In genomic region chr2:90886436-90886835, GRCm38 (mm10) we compare ENCODE assay signal across 10 mouse cellular contexts. TPM values are rescaled to one million over a fixed set of nuclear protein-coding genes. Genes with fewer than 3 reads are reported as not detected.
DNase-seq lines count a peak whose midpoint lies in the region; ATAC-seq and TF ChIP-seq lines count a peak whose summit lies in the region.
"Had no signal": no experiment of that assay in that cellular context is flagged by ENCODE, and none has a peak within 500 bp of the region (broad histone marks: within the 10 kb centered on the region; RNA-seq: fewer than 3 reads in every experiment).

No protein-coding gene starts in this region.

- peak overlapping the region; percentile 95 for H3K4me2 ChIP-seq in heart, embryonic 11.5 days
- H3K4me2 ChIP-seq in midbrain, embryonic 13.5 days (replicated peaks) = peak overlapping the region; percentile 86

- H3K9me3 ChIP-seq in heart, embryonic 11.5 days (replicated peaks; ENCODE audit: control insufficient read depth, low read length) = no peaks in the 10 kb centered on the region
- H3K9me3 ChIP-seq in hindbrain, embryonic 10.5 days = no peaks in the 10 kb centered on the region
- H3K9me3 ChIP-seq in midbrain, embryonic 13.5 days = no peaks in the 10 kb centered on the region

- no peak for ATAC-seq in heart, embryonic 11.5 days (replicated peaks; ENCODE audit: insufficient number of reproducible peaks, low FRiP score, low TSS enrichment)
- ATAC-seq in midbrain, embryonic 13.5 days = no peak

- H3K36me3 ChIP-seq in heart, embryonic 11.5 days (ENCODE audit: control insufficient read depth, insufficient read depth, low read length) = no peaks in the 10 kb centered on the region
- no peaks in the 10 kb centered on the region for H3K36me3 ChIP-seq in hindbrain, embryonic 10.5 days
- H3K36me3 ChIP-seq in midbrain, embryonic 13.5 days = peaks cover 5% of the 10 kb centered on the region
- no peaks in the 10 kb centered on the region for H3K36me3 ChIP-seq in thymus, adult 2 months (ENCODE audit: control insufficient read depth, insufficient read depth, low read length)

- intact Hi-C loops in heart, postnatal 25 days (cut with DNase I) = no loop called here

- no peak overlapping the region for H3K9ac ChIP-seq in heart, embryonic 11.5 days (ENCODE audit: low read depth, low read length)
- H3K9ac ChIP-seq in midbrain, embryonic 13.5 days (replicated peaks) = peak overlapping the region; percentile 87

- no peak for DNase-seq in heart, postnatal 25 days (ENCODE audit: low spot score)
- peak; percentile 15 for DNase-seq in hindbrain, embryonic 10.5 days (ENCODE audit: low spot score)
- DNase-seq in thymus, postnatal 4 days = no peak
- DNase-seq in thymus, adult 2 months = no peak
- DNase-seq in thymus, postnatal 14 days = no peak

- 53% methylated on average over 6 of the region's 6 CpGs for WGBS in heart, embryonic 11.5 days (ENCODE audit: insufficient replicate concordance)
- WGBS in hindbrain, embryonic 10.5 days = 13% methylated on average over 6 of the region's 6 CpGs
- 15% methylated on average over 6 of the region's 6 CpGs for WGBS in midbrain, embryonic 13.5 days
- 61% methylated on average over 6 of the region's 6 CpGs for WGBS in thymus, adult 2 months

- peak overlapping the region; percentile 65; the same call in 1 of the 2 replicates for H3K4me3 ChIP-seq in heart, embryonic 11.5 days (ENCODE audit: low read depth, low read length)
- H3K4me3 ChIP-seq in cortical plate, adult 2 months (ENCODE audit: insufficient read depth, low read length) = peak overlapping the region; percentile 67
- H3K4me3 ChIP-seq in hindbrain, embryonic 10.5 days = peak overlapping the region; percentile 65
- H3K4me3 ChIP-seq in midbrain, embryonic 13.5 days (replicated peaks) = peak overlapping the region; percentile 73
- no peak overlapping the region for H3K4me3 ChIP-seq in thymus, adult 2 months (ENCODE audit: control insufficient read depth, insufficient read depth, low read length)

- peaks cover 35% of the 10 kb centered on the region for H3K27me3 ChIP-seq in heart, embryonic 11.5 days (ENCODE audit: control insufficient read depth, insufficient read depth, low read length)
- H3K27me3 ChIP-seq in hindbrain, embryonic 10.5 days (ENCODE audit: insufficient read depth, poor library complexity, severe bottlenecking) = peaks cover 79% of the 10 kb centered on the region
- peaks cover 64% of the 10 kb centered on the region for H3K27me3 ChIP-seq in midbrain, embryonic 13.5 days
- peaks cover 27% of the 10 kb centered on the region for H3K27me3 ChIP-seq in thymus, adult 2 months (ENCODE audit: control insufficient read depth, insufficient read depth, low read length)

- no peak for TF ChIP-seq CTCF in cortical plate, adult 2 months (IDR thresholded peaks at IDR 0.05; ENCODE audit: extremely low read depth, insufficient read depth, low read length)
- no peak for TF ChIP-seq CTCF in thymus, adult 2 months (IDR thresholded peaks at IDR 0.05; ENCODE audit: borderline replicate concordance, control insufficient read depth, extremely low read depth, insufficient read depth, low read length, poor library complexity)

- no peak overlapping the region for H3K27ac ChIP-seq in heart, embryonic 11.5 days (ENCODE audit: low read depth, low read length)
- H3K27ac ChIP-seq in cortical plate, adult 2 months (ENCODE audit: insufficient read depth, low read length) = peak overlapping the region; percentile 74
- H3K27ac ChIP-seq in hindbrain, embryonic 10.5 days = peak overlapping the region; percentile 53; the same call in 1 of the 2 replicates
- H3K27ac ChIP-seq in midbrain, embryonic 13.5 days = peak overlapping the region; percentile 90
- H3K27ac ChIP-seq in thymus, adult 2 months (ENCODE audit: control insufficient read depth, insufficient read depth, low read length) = no peak overlapping the region
- H3K27ac ChIP-seq: gastrocnemius, adult 2 months had no signal

- peaks cover 9% of the 10 kb centered on the region for H3K4me1 ChIP-seq in heart, embryonic 11.5 days (ENCODE audit: control insufficient read depth, insufficient read depth, low read length)
- H3K4me1 ChIP-seq in cortical plate, adult 2 months (ENCODE audit: control insufficient read depth, insufficient read depth, low read length) = 0 out of 2 replicates have a peak, but pooled peaks cover 1% of the 10 kb centered on the region
- H3K4me1 ChIP-seq in hindbrain, embryonic 10.5 days (replicated peaks) = peaks cover 40% of the 10 kb centered on the region
- H3K4me1 ChIP-seq in midbrain, embryonic 13.5 days (replicated peaks) = peaks cover 50% of the 10 kb centered on the region
- H3K4me1 ChIP-seq in thymus, adult 2 months (replicated peaks; ENCODE audit: control insufficient read depth, insufficient read depth, low read length) = peaks cover 10% of the 10 kb centered on the region

- TF ChIP-seq POLR2A in cortical plate, adult 2 months (IDR thresholded peaks at IDR 0.05; ENCODE audit: extremely low read depth, insufficient read depth, low read length) = peak; percentile 56
- no peak for TF ChIP-seq POLR2A in thymus, adult 2 months (IDR thresholded peaks at IDR 0.05; ENCODE audit: control insufficient read depth, extremely low read depth, insufficient read depth, low read length, poor library complexity)

RNA-seq across cellular contexts. Expression of gene C1qtnf4, which starts 0.8 kb away (rescaled TPM):
- polyA plus RNA-seq in heart, embryonic 11.5 days (2014; fragmentation: Nextera tagmentation; extraction: Ambion mirVana) = 15.7 and 16.2 TPM in 2 replicates
- total RNA-seq in heart, postnatal 25 days (2021) = 1 to 10 TPM; 3.6 to 4.1 TPM
- polyA plus RNA-seq in cortical plate, adult 2 months (2012; rRNA removed) = 363 and 369 TPM in 2 replicates
- 2.4 and 9.6 TPM in 2 replicates for polyA plus RNA-seq in hindbrain, embryonic 10.5 days (2016; fragmentation: Nextera tagmentation; extraction: Ambion mirVana)
- polyA plus RNA-seq in midbrain, embryonic 13.5 days (2015; fragmentation: Nextera tagmentation; extraction: Ambion mirVana) = 18.1 and 27.3 TPM in 2 replicates
- polyA plus RNA-seq in thymus, adult 2 months (2012; rRNA removed) = 2.5 and 4.9 TPM in 2 replicates
- total RNA-seq: neutrophil, adult 5-6 weeks had no signal

RNA-seq across cellular contexts. Expression of gene Kbtbd4, which starts 18.1 kb away (rescaled TPM):
- polyA plus RNA-seq in heart, embryonic 11.5 days (2014; fragmentation: Nextera tagmentation; extraction: Ambion mirVana) = 26.2 and 31.5 TPM in 2 replicates
- total RNA-seq in heart, postnatal 25 days (2021) = 10 to 100 TPM; 18.0 to 22.2 TPM
- 25.3 and 28.1 TPM in 2 replicates for polyA plus RNA-seq in cortical plate, adult 2 months (2012; rRNA removed)
- 55.9 and 56.8 TPM in 2 replicates for polyA plus RNA-seq in hindbrain, embryonic 10.5 days (2016; fragmentation: Nextera tagmentation; extraction: Ambion mirVana)
- 63.1 and 64.2 TPM in 2 replicates for polyA plus RNA-seq in midbrain, embryonic 13.5 days (2015; fragmentation: Nextera tagmentation; extraction: Ambion mirVana)
- polyA plus RNA-seq in thymus, adult 2 months (2012; rRNA removed) = 26.9 and 29.1 TPM in 2 replicates

RNA-seq across cellular contexts. Expression of gene Ndufs3, which starts 18.2 kb away (rescaled TPM):
- polyA plus RNA-seq in heart, embryonic 11.5 days (2014; fragmentation: Nextera tagmentation; extraction: Ambion mirVana) = 331 and 358 TPM in 2 replicates
- total RNA-seq in heart, postnatal 25 days (2021) = 100 to 1,000 TPM; 854 to 889 TPM
- polyA plus RNA-seq in cortical plate, adult 2 months (2012; rRNA removed) = 222 and 229 TPM in 2 replicates
- 189 and 220 TPM in 2 replicates for polyA plus RNA-seq in hindbrain, embryonic 10.5 days (2016; fragmentation: Nextera tagmentation; extraction: Ambion mirVana)
- polyA plus RNA-seq in midbrain, embryonic 13.5 days (2015; fragmentation: Nextera tagmentation; extraction: Ambion mirVana) = 210 TPM in 2 replicates
- 133 and 163 TPM in 2 replicates for polyA plus RNA-seq in thymus, adult 2 months (2012; rRNA removed)

RNA-seq across cellular contexts. Expression of gene Mtch2, which starts 39.5 kb away (rescaled TPM):
- polyA plus RNA-seq in heart, embryonic 11.5 days (2014; fragmentation: Nextera tagmentation; extraction: Ambion mirVana) = 262 and 263 TPM in 2 replicates
- total RNA-seq in heart, postnatal 25 days (2021) = 100 to 1,000 TPM; 187 to 188 TPM
- 135 and 140 TPM in 2 replicates for polyA plus RNA-seq in cortical plate, adult 2 months (2012; rRNA removed)
- polyA plus RNA-seq in hindbrain, embryonic 10.5 days (2016; fragmentation: Nextera tagmentation; extraction: Ambion mirVana) = 234 and 244 TPM in 2 replicates
- 246 and 259 TPM in 2 replicates for polyA plus RNA-seq in midbrain, embryonic 13.5 days (2015; fragmentation: Nextera tagmentation; extraction: Ambion mirVana)
- polyA plus RNA-seq in thymus, adult 2 months (2012; rRNA removed) = 44.2 and 57.2 TPM in 2 replicates

RNA-seq across cellular contexts. Expression of gene Celf1, which starts 53.7 kb away (rescaled TPM):
- polyA plus RNA-seq in heart, embryonic 11.5 days (2014; fragmentation: Nextera tagmentation; extraction: Ambion mirVana) = 78.7 and 95.7 TPM in 2 replicates
- total RNA-seq in heart, postnatal 25 days (2021) = 10 to 100 TPM; 80.9 to 84.4 TPM
- 102 and 107 TPM in 2 replicates for polyA plus RNA-seq in cortical plate, adult 2 months (2012; rRNA removed)
- 129 and 141 TPM in 2 replicates for polyA plus RNA-seq in hindbrain, embryonic 10.5 days (2016; fragmentation: Nextera tagmentation; extraction: Ambion mirVana)
- 137 and 140 TPM in 2 replicates for polyA plus RNA-seq in midbrain, embryonic 13.5 days (2015; fragmentation: Nextera tagmentation; extraction: Ambion mirVana)
- polyA plus RNA-seq in thymus, adult 2 months (2012; rRNA removed) = 92.7 and 96.2 TPM in 2 replicates

Comparison
In these comparisons a context has a peak if more than half of its experiments do, and no peak if none do; other contexts are left out.
1. H3K27ac ChIP-seq: peak in cortical plate, adult 2 months (single experiment), hindbrain, embryonic 10.5 days (single experiment) and midbrain, embryonic 13.5 days (single experiment); none in heart, embryonic 11.5 days (single experiment) and thymus, adult 2 months (single experiment).
2. RNA of gene C1qtnf4, which starts 0.8 kb away (polyA plus RNA-seq): 363 to 369 TPM in cortical plate, adult 2 months; 18.1 to 27.3 TPM in midbrain, embryonic 13.5 days, 15.7 to 16.2 TPM in heart, embryonic 11.5 days, 2.4 to 9.6 TPM in hindbrain, embryonic 10.5 days and 2.5 to 4.9 TPM in thymus, adult 2 months; every median in the first group is over 10 times any median in the second.